Mouse (Mus musculus) stomach, postnatal 0 days (tissue): Measurements from ENCODE around the gene Gtf2b.

Experiments used
- CTCF ChIP-seq: IDR thresholded peaks from 2 replicates; pipeline ENCODE4 v1.5.1; 2016; ENCODE audit warnings: antibody characterized with exemption, low read depth, mild to moderate bottlenecking, moderate library complexity
- EP300 ChIP-seq: optimal IDR thresholded peaks from 2 replicates; pipeline ENCODE3; 2016; ENCODE audit warnings: antibody characterized with exemption

DNA sequence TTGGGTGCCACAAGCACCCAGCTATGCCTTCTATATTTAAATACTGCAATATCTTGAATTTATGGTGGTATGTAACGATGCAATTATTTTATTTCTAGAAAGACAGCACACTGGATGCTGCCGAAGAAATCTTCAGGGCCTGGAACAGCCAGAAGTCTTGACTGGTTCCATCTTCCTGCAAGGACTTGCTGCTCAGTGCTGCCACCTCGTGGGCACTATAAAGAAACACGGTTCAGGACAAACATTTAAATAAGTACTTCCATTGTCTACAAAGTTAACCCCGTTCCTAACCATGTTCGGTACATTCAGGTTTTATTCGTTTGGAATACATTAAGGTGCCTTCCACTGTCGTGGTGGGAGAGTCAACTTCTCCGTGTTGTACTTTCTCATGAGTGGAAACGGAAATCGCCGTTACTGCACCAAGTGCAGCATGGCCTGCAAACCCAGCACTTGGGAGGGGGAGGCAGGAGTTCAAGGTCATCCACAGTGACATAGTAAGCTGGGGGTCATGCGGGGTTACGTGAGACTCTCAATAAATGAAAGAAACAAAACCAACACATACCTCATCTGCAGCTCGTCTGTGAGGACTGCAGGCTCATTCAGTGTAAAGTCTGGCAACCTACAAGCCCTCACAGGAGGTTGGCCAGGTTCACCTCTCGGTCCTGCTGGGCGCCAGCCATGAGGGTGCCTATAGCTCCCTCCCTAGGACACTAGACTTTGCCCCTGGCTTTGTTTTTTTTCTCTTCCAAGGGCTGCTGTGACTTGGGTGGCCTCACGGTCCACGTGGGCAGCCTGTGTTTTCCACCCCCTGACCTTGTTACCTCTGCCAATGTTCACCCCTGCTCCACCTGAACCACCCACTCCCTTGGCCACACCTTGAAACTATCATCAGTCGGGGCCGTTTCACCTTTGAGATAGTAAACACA, 20.6 kb upstream of the Gtf2b start:
- TF ChIP-seq CTCF (peak; percentile 88), EP300 (no peak)
